Mouse (Mus musculus): ENCODE data around the gene Acox1.

- no peak for TF ChIP-seq CTCF (IDR thresholded peaks at IDR 0.05; ENCODE audit: control insufficient read depth, insufficient read depth, insufficient read length)
- peak; percentile 48 for TF ChIP-seq MAX (IDR thresholded peaks at IDR 0.05)
- no peak for TF ChIP-seq FOSL1 (IDR thresholded peaks at IDR 0.05; ENCODE audit: insufficient read depth, low read length, poor library complexity, severe bottlenecking)
Measured at GRCm38 (mm10) chr11:116198639-116199531, at the start of gene Acox1, which contains the start of gene Ten1.

Measured in C2C12 (cell line).